Mouse (Mus musculus) heart, postnatal 0 days (tissue): ENCODE data around the gene 1700003E16Rik. TPM values are rescaled to one million over a fixed set of nuclear protein-coding genes. Genes with fewer than 3 reads are reported as not detected.

Experiments used
- ATAC-seq: fragments of 200-750 bp; cut with Nextera tagmentation; 2 replicates; pipeline ENCODE4 v1.8.0; 2017; ENCODE audit warnings: low read depth, moderate number of reproducible peaks, moderate library complexity; ENCODE audit not compliant: insufficient read depth
- DNase-seq: peaks from one replicate; pipeline ENCODE4 v3.0.0-alpha.2; 2016; ENCODE audit warnings: low spot score
- H3K27ac ChIP-seq: fragments of 300-500 bp; sonication (generic); 2 replicates; pipeline ENCODE4 v1.5.1; 2014; ENCODE audit warnings: low read depth, mild to moderate bottlenecking
- H3K27me3 ChIP-seq: fragments of 300-500 bp; sonication (generic); 2 replicates; pipeline ENCODE4 v1.6.1; 2014; ENCODE audit warnings: low read length, mixed read lengths; ENCODE audit not compliant: control insufficient read depth, insufficient read depth
- H3K36me3 ChIP-seq: fragments of 300-500 bp; sonication (generic); replicated peaks from 2 replicates; pipeline ENCODE4 v1.6.1; 2014; ENCODE audit warnings: low read length, mixed read lengths; ENCODE audit not compliant: control insufficient read depth, insufficient read depth
- H3K4me1 ChIP-seq: fragments of 300-500 bp; sonication (generic); 2 replicates; pipeline ENCODE4 v1.6.1; 2014; ENCODE audit warnings: antibody characterized with exemption; ENCODE audit not compliant: control insufficient read depth, insufficient read depth
- H3K4me2 ChIP-seq: fragments of 300-500 bp; sonication (generic); 2 replicates; pipeline ENCODE4 v1.6.1; 2014; ENCODE audit warnings: low read depth, mild to moderate bottlenecking, low read length, moderate library complexity
- H3K4me3 ChIP-seq: fragments of 300-500 bp; sonication (generic); 2 replicates; pipeline ENCODE4 v1.5.1; 2014; ENCODE audit warnings: low read depth, low read length
- H3K9ac ChIP-seq: fragments of 300-500 bp; sonication (generic); replicated peaks from 2 replicates; pipeline ENCODE4 v1.6.1; 2014; ENCODE audit warnings: low read depth, low read length, mixed read lengths
- H3K9me3 ChIP-seq: fragments of 300-500 bp; sonication (generic); replicated peaks from 2 replicates; pipeline ENCODE4 v1.6.1; 2016; ENCODE audit warnings: low read length; ENCODE audit not compliant: control insufficient read depth
- CTCF ChIP-seq: IDR thresholded peaks from 2 replicates; pipeline ENCODE4 v1.5.1; 2016; ENCODE audit warnings: antibody characterized with exemption, control low read depth, low read depth
- EP300 ChIP-seq: IDR thresholded peaks from 2 replicates; pipeline ENCODE4 v1.6.1; 2016; ENCODE audit warnings: antibody characterized with exemption, low read depth
- WGBS: fragments of 180-500 bp; shearing (Covaris S2); extraction: QIAGEN DNeasy Blood & Tissue Kit; methylation state at CpG from one replicate; pipeline ENCODE4 v1.1.7; 2014; 5-methylcytosine and 5-hydroxymethylcytosine counted together
- polyA plus RNA-seq: library from polyadenylated mRNA; unstranded; fragments of >200 nt; fragmentation: Nextera tagmentation; extraction: Ambion mirVana; gene quantifications from 2 replicates; pipeline ENCODE4 v1.2.1, GENCODE M21; 2015
- total RNA-seq: library from RNA; depleted of rRNA; stranded (reverse); fragments of >200 nt; gene quantifications from 2 replicates; pipeline ENCODE4 v1.2.3, GENCODE M21; 2014; ENCODE audit warnings: low replicate concordance

1700003E16Rik gene
- total and polyA plus RNA-seq, 2 experiments from 2014 or later, result 0.20 to 2.0 TPM

GRCm38 (mm10) chr6:83197345-83198004 is 41.3 kb downstream of the 1700003E16Rik start:
- ATAC-seq, result peak; percentile 57
- Histone ChIP-seq H3K9me3 (no peaks in the 10 kb centered on the region), H3K27ac (no peak overlapping the region), H3K4me3 (no peak overlapping the region), H3K27me3 (no peaks in the 10 kb centered on the region), H3K4me1 (no peaks in the 10 kb centered on the region), H3K36me3 (peaks cover 78% of the 10 kb centered on the region), H3K4me2 (no peak overlapping the region), H3K9ac (no peak overlapping the region)
- WGBS, result 30% methylated on average over 15 of the region's 15 CpGs
- no peak; the same call in 1 of the 2 replicates for TF ChIP-seq CTCF
- no peak for TF ChIP-seq EP300
- peak; percentile 40 for DNase-seq

GRCm38 (mm10) chr6:83203320-83203719 is 47.1 kb downstream of the 1700003E16Rik start:
- DNase-seq, result no peak
- H3K27ac ChIP-seq, result no peak overlapping the region
- no peak for ATAC-seq
- no peak overlapping the region for H3K9ac ChIP-seq
- H3K4me2 ChIP-seq, result no peak overlapping the region
- no peaks in the 10 kb centered on the region for H3K27me3 ChIP-seq
- WGBS, result 83% methylated on average over 4 of the region's 4 CpGs
- H3K9me3 ChIP-seq, result no peaks in the 10 kb centered on the region
- H3K4me3 ChIP-seq, result no peak overlapping the region
- peaks cover 20% of the 10 kb centered on the region for H3K36me3 ChIP-seq
- TF ChIP-seq CTCF (no peak), EP300 (no peak)
- no peaks in the 10 kb centered on the region for H3K4me1 ChIP-seq

GRCm38 (mm10) chr6:83205851-83206250 is 49.6 kb downstream of the 1700003E16Rik start:
- no peaks in the 10 kb centered on the region for H3K9me3 ChIP-seq
- H3K4me1 ChIP-seq, result peaks cover 4% of the 10 kb centered on the region; the same call in 1 of the 2 replicates
- H3K9ac ChIP-seq, result no peak overlapping the region
- no peaks in the 10 kb centered on the region for H3K36me3 ChIP-seq
- no peaks in the 10 kb centered on the region for H3K27me3 ChIP-seq
- no peak overlapping the region for H3K4me3 ChIP-seq
- DNase-seq, result no peak
- H3K27ac ChIP-seq, result no peak overlapping the region
- WGBS, result 86% methylated on average over 3 of the region's 3 CpGs
- ATAC-seq, result no peak
- no peak overlapping the region for H3K4me2 ChIP-seq
- TF ChIP-seq CTCF, result no peak
- no peak for TF ChIP-seq EP300

- WGBS, result 73% methylated on average over 11 of the region's 11 CpGs
- H3K9ac ChIP-seq, result no peak overlapping the region
- no peak for DNase-seq
Observed at GRCm38 (mm10) chr6:83206321-83206720, 50.1 kb downstream of the 1700003E16Rik start.

GRCm38 (mm10) chr6:83207361-83208049 is 51.3 kb downstream of the 1700003E16Rik start:
- no peak for ATAC-seq
- no peaks in the 10 kb centered on the region for H3K36me3 ChIP-seq
- H3K4me1 ChIP-seq, result peaks cover 4% of the 10 kb centered on the region; the same call in 1 of the 2 replicates
- H3K9me3 ChIP-seq, result no peaks in the 10 kb centered on the region
- 60% methylated on average over 9 of the region's 9 CpGs for WGBS
- DNase-seq, result no peak
- no peak overlapping the region for H3K4me3 ChIP-seq
- TF ChIP-seq CTCF, result no peak
- TF ChIP-seq EP300, result no peak
- H3K27ac ChIP-seq, result no peak overlapping the region
- H3K27me3 ChIP-seq, result no peaks in the 10 kb centered on the region
- H3K4me2 ChIP-seq, result no peak overlapping the region
- H3K9ac ChIP-seq, result no peak overlapping the region

More at GRCm38 (mm10) chr6:83206321-83206720, 50.1 kb downstream of the 1700003E16Rik start:
- TF ChIP-seq CTCF (no peak), EP300 (no peak)
- no peak overlapping the region for H3K4me2 ChIP-seq
- H3K4me3 ChIP-seq, result no peak overlapping the region
- ATAC-seq, result no peak
- H3K4me1 ChIP-seq, result peaks cover 4% of the 10 kb centered on the region; the same call in 1 of the 2 replicates
- no peaks in the 10 kb centered on the region for H3K9me3 ChIP-seq
- H3K27me3 ChIP-seq, result no peaks in the 10 kb centered on the region
- H3K36me3 ChIP-seq, result no peaks in the 10 kb centered on the region
- no peak overlapping the region for H3K27ac ChIP-seq
